Mouse (Mus musculus) layer of hippocampus, adult 9-11 months (tissue): ENCODE measurements at regions not wholly inside any gene's neighbourhood (a gene's known extent, or its start where the extent isn't known, plus 50 kb on each side); places are given as distances from the start of the nearest gene placed in this dataset.
"Not testable (repeated sequence)": the region's sequence is repeated elsewhere in the genome, so short reads cannot be mapped to it uniquely, and the experiment has no call there.

Experiments used
- DNase-seq: peaks from one replicate; pipeline ENCODE4 v3.0.0; 2022

- DNase-seq, result peak; percentile 21
Measured at GRCm38 (mm10) chr6:7120136-7120535, 164.3 kb downstream of the Sdhaf3 start.

- no peak for DNase-seq
Measured at GRCm38 (mm10) chr6:7133042-7133441, 177.2 kb downstream of the Sdhaf3 start.

GRCm38 (mm10) chr6:7134062-7134461, 178.3 kb downstream of the Sdhaf3 start:
- no peak for DNase-seq

- DNase-seq, result no peak
Measured at GRCm38 (mm10) chr6:7134888-7135287, 179.1 kb downstream of the Sdhaf3 start.

- DNase-seq, result no peak
Measured at GRCm38 (mm10) chr6:7181711-7182110, 225.9 kb downstream of the Sdhaf3 start.

- no peak for DNase-seq
Measured at GRCm38 (mm10) chr6:7199046-7199599, 243.3 kb downstream of the Sdhaf3 start.

- no peak for DNase-seq
Measured at GRCm38 (mm10) chr6:7215880-7216279, 260.1 kb downstream of the Sdhaf3 start.

GRCm38 (mm10) chr6:7252286-7252685, 296.5 kb downstream of the Sdhaf3 start:
- DNase-seq, result no peak

GRCm38 (mm10) chr6:7277431-7277830, 277.2 kb upstream of the Tac1 start:
- no peak for DNase-seq

GRCm38 (mm10) chr6:7306956-7307355, 247.7 kb upstream of the Tac1 start:
- DNase-seq, result no peak

- no peak for DNase-seq
Measured at GRCm38 (mm10) chr6:7313496-7313895, 241.2 kb upstream of the Tac1 start.

GRCm38 (mm10) chr6:7326974-7327373, 227.7 kb upstream of the Tac1 start:
- DNase-seq, result no peak

GRCm38 (mm10) chr6:7356634-7357033, 198.0 kb upstream of the Tac1 start:
- no peak for DNase-seq

- no peak for DNase-seq
Measured at GRCm38 (mm10) chr6:7367166-7367565, 187.5 kb upstream of the Tac1 start.

- DNase-seq, result no peak
Measured at GRCm38 (mm10) chr6:7374629-7375028, 180.1 kb upstream of the Tac1 start.

GRCm38 (mm10) chr6:7375851-7376250, 178.8 kb upstream of the Tac1 start:
- DNase-seq, result no peak

- no peak for DNase-seq
Measured at GRCm38 (mm10) chr6:7378651-7379050, 176.0 kb upstream of the Tac1 start.

- DNase-seq, result no peak
Measured at GRCm38 (mm10) chr6:7424731-7425130, 129.9 kb upstream of the Tac1 start.

GRCm38 (mm10) chr6:7441725-7442124, 113.0 kb upstream of the Tac1 start:
- no peak for DNase-seq

- not testable (repeated sequence) for DNase-seq
Measured at GRCm38 (mm10) chr6:7442286-7442685, 112.4 kb upstream of the Tac1 start.

GRCm38 (mm10) chr6:7455881-7456280, 98.8 kb upstream of the Tac1 start:
- no peak for DNase-seq

- DNase-seq, result no peak
Measured at GRCm38 (mm10) chr6:7463896-7464295, 90.8 kb upstream of the Tac1 start.

GRCm38 (mm10) chr6:7464346-7464745, 90.3 kb upstream of the Tac1 start:
- DNase-seq, result no peak

GRCm38 (mm10) chr6:7472366-7473026, 82.2 kb upstream of the Tac1 start:
- DNase-seq, result peak; percentile 44

- DNase-seq, result no peak
Measured at GRCm38 (mm10) chr6:7473730-7474129, 80.9 kb upstream of the Tac1 start.
